Mouse (Mus musculus) myocyte (in vitro differentiated cells): ENCODE measurements around the gene Rnf216. TPM values are rescaled to one million over a fixed set of nuclear protein-coding genes. Genes with fewer than 3 reads are reported as not detected.

Experiments
- H3K27me3 ChIP-seq: one replicate; pipeline ENCODE4 v1.6.1; 2011; ENCODE audit not compliant: control insufficient read depth, insufficient read depth, insufficient read length
- H3K36me3 ChIP-seq: one replicate; pipeline ENCODE4 v1.6.1; 2011; ENCODE audit not compliant: control insufficient read depth, insufficient read depth
- H3K4me2 ChIP-seq: one replicate; pipeline ENCODE4 v1.6.1; 2011; ENCODE audit warnings: low read depth, control low read depth
- H3K4me3 ChIP-seq: one replicate; pipeline ENCODE4 v1.5.1; 2011; ENCODE audit warnings: mild to moderate bottlenecking, control low read depth, moderate library complexity
- H3K79me2 ChIP-seq: one replicate; pipeline ENCODE4 v1.6.1; 2011; ENCODE audit not compliant: control insufficient read depth, insufficient read depth
- H3ac ChIP-seq: one replicate; pipeline ENCODE4 v1.6.1; 2011; ENCODE audit not compliant: control insufficient read depth, insufficient read length
- CEBPB ChIP-seq: IDR thresholded peaks from 2 replicates; pipeline ENCODE4 v1.6.1; 2011; ENCODE audit warnings: mild to moderate bottlenecking, moderate library complexity; ENCODE audit not compliant: poor library complexity, insufficient read depth, severe bottlenecking
- E2F4 ChIP-seq: IDR thresholded peaks from one replicate; pipeline ENCODE4 v1.6.1; 2011; ENCODE audit warnings: mild to moderate bottlenecking, control low read depth, moderate library complexity; ENCODE audit not compliant: insufficient read depth
- MAX ChIP-seq: IDR thresholded peaks from one replicate; pipeline ENCODE4 v1.6.1; 2011; ENCODE audit warnings: low read depth, mild to moderate bottlenecking, control low read depth
- MYOD1 ChIP-seq, 3 experiments: IDR thresholded peaks; one replicate each; pipeline ENCODE4 v1.6.1; 2011; ENCODE audit warnings: control low read depth in 2 of 3, low read depth in 2 of 3, mild to moderate bottlenecking in 2 of 3, moderate library complexity in 1 of 3; ENCODE audit not compliant: insufficient read length in 2 of 3, control insufficient read depth in 1 of 3
- MYOG ChIP-seq, 3 experiments: IDR thresholded peaks; one replicate each; pipeline ENCODE4 v1.6.1; 2011; ENCODE audit warnings: control low read depth in 2 of 3, low read depth in 2 of 3, mild to moderate bottlenecking in 2 of 3; ENCODE audit not compliant: insufficient read length in 2 of 3, control insufficient read depth in 1 of 3, insufficient read depth in 1 of 3
- POLR2A ChIP-seq: IDR thresholded peaks from one replicate; pipeline ENCODE4 v1.6.1; 2011; ENCODE audit warnings: low read depth, mild to moderate bottlenecking, control low read depth, moderate library complexity; ENCODE audit not compliant: insufficient read length
- POLR2AphosphoS2 ChIP-seq: IDR thresholded peaks from one replicate; pipeline ENCODE4 v1.6.1; 2011; ENCODE audit warnings: low read depth, control low read depth; ENCODE audit not compliant: insufficient read length
- REST ChIP-seq: IDR thresholded peaks from one replicate; pipeline ENCODE4 v1.6.1; 2011; ENCODE audit warnings: mild to moderate bottlenecking, control low read depth, moderate library complexity; ENCODE audit not compliant: insufficient read depth, insufficient read length
- SRF ChIP-seq: IDR thresholded peaks from one replicate; pipeline ENCODE4 v1.6.1; 2011; ENCODE audit warnings: low read depth; ENCODE audit not compliant: control insufficient read depth, insufficient read length
- TCF12 ChIP-seq: IDR thresholded peaks from one replicate; pipeline ENCODE4 v1.6.1; 2011; ENCODE audit warnings: mild to moderate bottlenecking, control low read depth; ENCODE audit not compliant: poor library complexity, insufficient read depth, severe bottlenecking
- TCF3 ChIP-seq: IDR thresholded peaks from one replicate; pipeline ENCODE4 v1.6.1; 2011; ENCODE audit warnings: low read depth, control low read depth; ENCODE audit not compliant: insufficient read length
- USF1 ChIP-seq: IDR thresholded peaks from one replicate; pipeline ENCODE4 v1.6.1; 2011; ENCODE audit warnings: low read depth, mild to moderate bottlenecking, control low read depth, moderate library complexity
- polyA plus RNA-seq: library from polyadenylated mRNA; unstranded; fragments of >200 nt; fragmentation: generic; extraction: Trizol; gene quantifications from one replicate; pipeline ENCODE4 v1.2.1, GENCODE M21; 2012; ENCODE audit warnings: missing spikeins

Rnf216 gene
- polyA plus RNA-seq, 1 experiment: 15.9 TPM

- Histone ChIP-seq H3K36me3 (peaks cover 36% of the 10 kb centered on the region), H3K27me3 (no peaks in the 10 kb centered on the region), H3ac (no peak overlapping the region), H3K4me2 (no peak overlapping the region), H3K79me2 (no peaks in the 10 kb centered on the region), H3K4me3 (no peak overlapping the region)
- no peak for TF ChIP-seq POLR2AphosphoS2
- TF ChIP-seq POLR2A: no peak
- TF ChIP-seq E2F4: no peak
- no peak for TF ChIP-seq REST
- no peak for TF ChIP-seq TCF3
- no peak for TF ChIP-seq USF1
- no peak for TF ChIP-seq SRF
- TF ChIP-seq TCF12: no peak
- TF ChIP-seq MYOD1 (IDR thresholded peaks at IDR 0.05; ENCODE audit: control insufficient read depth in 1 of 3, insufficient read length in 2 of 3, low read depth in 2 of 3): no peak
- TF ChIP-seq MYOG (IDR thresholded peaks at IDR 0.05; ENCODE audit: control insufficient read depth in 1 of 3, insufficient read depth in 1 of 3, insufficient read length in 2 of 3, low read depth in 2 of 3): no peak
- no peak for TF ChIP-seq MAX
Measured at GRCm38 (mm10) chr5:143009383-143009782, 103.4 kb downstream of the Rnf216 start.

GRCm38 (mm10) chr5:143000654-143001500 lies 111.9 kb downstream of the Rnf216 start:
- H3ac ChIP-seq: peak overlapping the region; percentile 20
- H3K79me2 ChIP-seq: peaks cover 27% of the 10 kb centered on the region
- H3K36me3 ChIP-seq: peaks cover 10% of the 10 kb centered on the region
- H3K4me3 ChIP-seq: peak overlapping the region; percentile 25
- peak overlapping the region; percentile 83 for H3K4me2 ChIP-seq
- no peaks in the 10 kb centered on the region for H3K27me3 ChIP-seq
- TF ChIP-seq SRF (no peak), MYOD1 (IDR thresholded peaks at IDR 0.05; ENCODE audit: control insufficient read depth in 1 of 3, insufficient read length in 2 of 3, low read depth in 2 of 3) (peak in 2 of 3 experiments; percentile 88 to 92), E2F4 (no peak), POLR2AphosphoS2 (peak; percentile 19), REST (no peak), USF1 (no peak), MYOG (IDR thresholded peaks at IDR 0.05; ENCODE audit: control insufficient read depth in 1 of 3, insufficient read depth in 1 of 3, insufficient read length in 2 of 3, low read depth in 2 of 3) (peak; percentile 10 to 90 (median 79)), MAX (no peak), TCF12 (peak; percentile 73), TCF3 (no peak), POLR2A (no peak), CEBPB (no peak)

GRCm38 (mm10) chr5:143000091-143000490 lies 112.7 kb downstream of the Rnf216 start:
- Histone ChIP-seq H3K79me2 (peaks cover 27% of the 10 kb centered on the region), H3K36me3 (peaks cover 11% of the 10 kb centered on the region), H3K4me3 (peak overlapping the region; percentile 25), H3K4me2 (peak overlapping the region; percentile 83), H3K27me3 (no peaks in the 10 kb centered on the region), H3ac (peak overlapping the region; percentile 20)
- TF ChIP-seq E2F4 (no peak), SRF (no peak), MYOD1 (IDR thresholded peaks at IDR 0.05; ENCODE audit: control insufficient read depth in 1 of 3, insufficient read length in 2 of 3, low read depth in 2 of 3) (no peak), REST (no peak), CEBPB (no peak), USF1 (no peak), TCF12 (no peak), TCF3 (no peak), POLR2AphosphoS2 (no peak), MAX (no peak), MYOG (IDR thresholded peaks at IDR 0.05; ENCODE audit: control insufficient read depth in 1 of 3, insufficient read depth in 1 of 3, insufficient read length in 2 of 3, low read depth in 2 of 3) (no peak), POLR2A (no peak)

GRCm38 (mm10) chr5:142998171-142998570 lies 114.6 kb downstream of the Rnf216 start:
- no peaks in the 10 kb centered on the region for H3K27me3 ChIP-seq
- no peak overlapping the region for H3ac ChIP-seq
- H3K36me3 ChIP-seq: peaks cover 14% of the 10 kb centered on the region
- peaks cover 27% of the 10 kb centered on the region for H3K79me2 ChIP-seq
- H3K4me3 ChIP-seq: no peak overlapping the region
- TF ChIP-seq POLR2AphosphoS2: no peak
- TF ChIP-seq MAX: no peak
- TF ChIP-seq E2F4: no peak
- TF ChIP-seq MYOG (IDR thresholded peaks at IDR 0.05; ENCODE audit: control insufficient read depth in 1 of 3, insufficient read depth in 1 of 3, insufficient read length in 2 of 3, low read depth in 2 of 3): no peak
- no peak for TF ChIP-seq MYOD1 (IDR thresholded peaks at IDR 0.05; ENCODE audit: control insufficient read depth in 1 of 3, insufficient read length in 2 of 3, low read depth in 2 of 3)
- no peak for TF ChIP-seq USF1
- H3K4me2 ChIP-seq: peak overlapping the region; percentile 83
